Mouse (Mus musculus) kidney, embryonic 16.5 days (tissue): Measurements from ENCODE around the gene Zfp949. TPM values are rescaled to one million over a fixed set of nuclear protein-coding genes. Genes with fewer than 3 reads are reported as not detected.

Experiments used
- ATAC-seq: fragments of 200-750 bp; cut with Nextera tagmentation; 2 replicates; pipeline ENCODE4 v1.8.0; 2017; ENCODE audit warnings: moderate TSS enrichment; ENCODE audit not compliant: low FRiP score, low TSS enrichment
- H3K27ac ChIP-seq: fragments of 300-500 bp; sonication (generic); 2 replicates; pipeline ENCODE4 v1.5.1; 2014; ENCODE audit warnings: low read length
- H3K27me3 ChIP-seq: fragments of 300-500 bp; sonication (generic); 2 replicates; pipeline ENCODE4 v1.6.1; 2014; ENCODE audit warnings: low read length, control low read depth, mixed read lengths; ENCODE audit not compliant: insufficient read depth
- H3K36me3 ChIP-seq: fragments of 300-500 bp; sonication (generic); 2 replicates; pipeline ENCODE4 v1.6.1; 2014; ENCODE audit warnings: low read length, control low read depth, mixed read lengths; ENCODE audit not compliant: insufficient read depth
- H3K4me1 ChIP-seq: fragments of 300-500 bp; sonication (generic); 2 replicates; pipeline ENCODE4 v1.6.1; 2014; ENCODE audit warnings: low read length, control low read depth, mixed read lengths; ENCODE audit not compliant: insufficient read depth
- H3K4me2 ChIP-seq: fragments of 300-500 bp; sonication (generic); replicated peaks from 2 replicates; pipeline ENCODE4 v1.6.1; 2014; ENCODE audit warnings: low read depth, low read length
- H3K4me3 ChIP-seq: fragments of 300-500 bp; sonication (generic); 2 replicates; pipeline ENCODE4 v1.5.1; 2014; ENCODE audit warnings: mild to moderate bottlenecking, low read length
- H3K9ac ChIP-seq: fragments of 300-500 bp; sonication (generic); replicated peaks from 2 replicates; pipeline ENCODE4 v1.6.1; 2014; ENCODE audit warnings: low read length
- H3K9me3 ChIP-seq: fragments of 300-500 bp; sonication (generic); 2 replicates; pipeline ENCODE4 v1.6.1; 2016; ENCODE audit warnings: low read length, control low read depth
- WGBS: fragments of 180-500 bp; shearing (Covaris S2); extraction: QIAGEN DNeasy Blood & Tissue Kit; methylation state at CpG from one replicate; pipeline ENCODE4 v1.1.7; 2014; 5-methylcytosine and 5-hydroxymethylcytosine counted together
- polyA plus RNA-seq: library from polyadenylated mRNA; unstranded; fragments of >200 nt; fragmentation: Nextera tagmentation; extraction: Ambion mirVana; gene quantifications from 2 replicates; pipeline ENCODE4 v1.2.1, GENCODE M21; 2015

Zfp949 gene
- 11.8 and 13.9 TPM in 2 replicates for polyA plus RNA-seq

- Histone ChIP-seq H3K9me3 (no peaks in the 10 kb centered on the region), H3K4me3 (peak within 1 kb of the TSS; percentile 70), H3K36me3 (no peaks in the 10 kb centered on the region), H3K4me1 (peaks cover 11% of the 10 kb centered on the region; the same call in 1 of the 2 replicates), H3K27me3 (no peaks in the 10 kb centered on the region), H3K4me2 (peak within 1 kb of the TSS; percentile 58), H3K27ac (peak within 1 kb of the TSS; percentile 74), H3K9ac (peak within 1 kb of the TSS; percentile 73)
- under 1% methylated on average over 30 of the region's 30 CpGs for WGBS
- peak; percentile 93 for ATAC-seq
Observed at GRCm38 (mm10) chr9:88547851-88548613, at the start of gene Zfp949. Zfp949 (plus strand) TSS chr9:88548020.

GRCm38 (mm10) chr9:88500112-88500511 is 47.7 kb upstream of the Zfp949 start:
- H3K4me1 ChIP-seq: no peaks in the 10 kb centered on the region
- H3K27ac ChIP-seq: no peak overlapping the region
- H3K36me3 ChIP-seq: no peaks in the 10 kb centered on the region
- H3K9ac ChIP-seq: no peak overlapping the region
- H3K9me3 ChIP-seq: no peaks in the 10 kb centered on the region
- ATAC-seq: no peak
- no peaks in the 10 kb centered on the region for H3K27me3 ChIP-seq
- H3K4me2 ChIP-seq: no peak overlapping the region
- no peak overlapping the region for H3K4me3 ChIP-seq
- WGBS: 75% methylated on average over 2 of the region's 2 CpGs

GRCm38 (mm10) chr9:88501846-88502245 is 46.0 kb upstream of the Zfp949 start:
- no peak overlapping the region for H3K4me3 ChIP-seq
- no peaks in the 10 kb centered on the region for H3K36me3 ChIP-seq
- 85% methylated on average over 6 of the region's 6 CpGs for WGBS
- H3K9me3 ChIP-seq: no peaks in the 10 kb centered on the region
- no peaks in the 10 kb centered on the region for H3K4me1 ChIP-seq
- ATAC-seq: no peak
- H3K27me3 ChIP-seq: no peaks in the 10 kb centered on the region
- H3K4me2 ChIP-seq: no peak overlapping the region
- H3K9ac ChIP-seq: no peak overlapping the region
- H3K27ac ChIP-seq: no peak overlapping the region

GRCm38 (mm10) chr9:88515546-88515945 is 32.3 kb upstream of the Zfp949 start:
- Histone ChIP-seq H3K4me3 (no peak overlapping the region), H3K27ac (no peak overlapping the region)
- no peak for ATAC-seq

GRCm38 (mm10) chr9:88516361-88516995 is 31.3 kb upstream of the Zfp949 start:
- H3K4me2 ChIP-seq: no peak overlapping the region
- H3K36me3 ChIP-seq: peaks cover 15% of the 10 kb centered on the region
- no peak for ATAC-seq
- H3K27me3 ChIP-seq: no peaks in the 10 kb centered on the region
- no peaks in the 10 kb centered on the region for H3K9me3 ChIP-seq
- H3K27ac ChIP-seq: no peak overlapping the region
- H3K9ac ChIP-seq: no peak overlapping the region
- H3K4me1 ChIP-seq: peaks cover 12% of the 10 kb centered on the region
- H3K4me3 ChIP-seq: no peak overlapping the region
- 87% methylated on average over 3 of the region's 3 CpGs for WGBS

More at GRCm38 (mm10) chr9:88515546-88515945, 32.3 kb upstream of the Zfp949 start:
- peaks cover 6% of the 10 kb centered on the region for H3K36me3 ChIP-seq
- no peaks in the 10 kb centered on the region for H3K27me3 ChIP-seq
- WGBS: 85% methylated on average over 1 of the region's 1 CpGs
- H3K9ac ChIP-seq: no peak overlapping the region
- no peak overlapping the region for H3K4me2 ChIP-seq
- no peaks in the 10 kb centered on the region for H3K9me3 ChIP-seq
- H3K4me1 ChIP-seq: peaks cover 3% of the 10 kb centered on the region

- ATAC-seq: no peak
- Histone ChIP-seq H3K27me3 (no peaks in the 10 kb centered on the region), H3K4me1 (peaks cover 15% of the 10 kb centered on the region), H3K27ac (no peak overlapping the region), H3K9ac (no peak overlapping the region), H3K4me3 (no peak overlapping the region), H3K36me3 (peaks cover 15% of the 10 kb centered on the region), H3K4me2 (no peak overlapping the region), H3K9me3 (no peaks in the 10 kb centered on the region)
Observed at GRCm38 (mm10) chr9:88519390-88520121, 28.3 kb upstream of the Zfp949 start.

GRCm38 (mm10) chr9:88520122-88520848 is 27.5 kb upstream of the Zfp949 start:
- H3K4me3 ChIP-seq: peak overlapping the region; percentile 76
- H3K36me3 ChIP-seq: peaks cover 15% of the 10 kb centered on the region
- 0 out of 2 replicates have a peak overlapping the region, but pooled peaks have one; percentile 4 for H3K27ac ChIP-seq
- no peak for ATAC-seq
- no peak overlapping the region for H3K9ac ChIP-seq
- WGBS: 32% methylated on average over 2 of the region's 2 CpGs
- peaks cover 15% of the 10 kb centered on the region for H3K4me1 ChIP-seq
- H3K9me3 ChIP-seq: no peaks in the 10 kb centered on the region
- H3K27me3 ChIP-seq: no peaks in the 10 kb centered on the region
- H3K4me2 ChIP-seq: peak overlapping the region; percentile 88

GRCm38 (mm10) chr9:88520849-88521483 is 26.9 kb upstream of the Zfp949 start:
- no peaks in the 10 kb centered on the region for H3K9me3 ChIP-seq
- ATAC-seq: no peak
- no peaks in the 10 kb centered on the region for H3K27me3 ChIP-seq
- peak overlapping the region; percentile 93; the same call in 1 of the 2 replicates for H3K9ac ChIP-seq
- H3K36me3 ChIP-seq: peaks cover 15% of the 10 kb centered on the region
- 0 out of 2 replicates have a peak overlapping the region, but pooled peaks have one; percentile 4 for H3K27ac ChIP-seq
- H3K4me1 ChIP-seq: peaks cover 15% of the 10 kb centered on the region
- WGBS: 24% methylated on average over 4 of the region's 4 CpGs
- H3K4me3 ChIP-seq: peak overlapping the region; percentile 76
- H3K4me2 ChIP-seq: peak overlapping the region; percentile 88
